Mouse (Mus musculus): ENCODE data around the gene Cadm2.

Cadm2 gene

GRCm38 (mm10) chr16:67620826-67621505 is at the start of gene Cadm2:
Gene Cadm2 (minus strand): TSS chr16:67620908.
- DNase-seq (ENCODE audit: low spot score) = peak; percentile 65

- no peak for DNase-seq (ENCODE audit: low spot score)
Measured at GRCm38 (mm10) chr16:67646930-67647329, 26.2 kb upstream of the Cadm2 start.

DNA sequence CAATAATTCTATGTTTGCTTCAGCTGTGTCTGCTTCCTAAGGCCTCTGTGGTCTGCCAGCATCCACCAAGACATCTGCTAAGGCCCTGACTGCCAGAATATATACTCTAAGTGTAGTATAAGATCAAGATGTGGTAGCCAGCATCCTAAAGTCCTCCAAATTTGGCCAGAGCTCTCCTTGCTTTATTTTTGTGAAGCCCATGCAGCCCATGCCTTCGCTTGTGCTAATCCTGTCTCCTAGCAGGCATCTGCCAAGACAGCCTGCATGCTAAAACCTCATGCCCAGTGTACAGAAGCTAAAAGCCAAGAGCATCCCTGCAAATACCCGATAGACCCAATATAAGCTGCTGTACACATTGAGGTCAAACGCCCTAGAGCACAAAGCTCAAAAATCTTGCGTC is 22.9 kb upstream of the Cadm2 start:
- no peak for DNase-seq (ENCODE audit: low spot score)

DNA sequence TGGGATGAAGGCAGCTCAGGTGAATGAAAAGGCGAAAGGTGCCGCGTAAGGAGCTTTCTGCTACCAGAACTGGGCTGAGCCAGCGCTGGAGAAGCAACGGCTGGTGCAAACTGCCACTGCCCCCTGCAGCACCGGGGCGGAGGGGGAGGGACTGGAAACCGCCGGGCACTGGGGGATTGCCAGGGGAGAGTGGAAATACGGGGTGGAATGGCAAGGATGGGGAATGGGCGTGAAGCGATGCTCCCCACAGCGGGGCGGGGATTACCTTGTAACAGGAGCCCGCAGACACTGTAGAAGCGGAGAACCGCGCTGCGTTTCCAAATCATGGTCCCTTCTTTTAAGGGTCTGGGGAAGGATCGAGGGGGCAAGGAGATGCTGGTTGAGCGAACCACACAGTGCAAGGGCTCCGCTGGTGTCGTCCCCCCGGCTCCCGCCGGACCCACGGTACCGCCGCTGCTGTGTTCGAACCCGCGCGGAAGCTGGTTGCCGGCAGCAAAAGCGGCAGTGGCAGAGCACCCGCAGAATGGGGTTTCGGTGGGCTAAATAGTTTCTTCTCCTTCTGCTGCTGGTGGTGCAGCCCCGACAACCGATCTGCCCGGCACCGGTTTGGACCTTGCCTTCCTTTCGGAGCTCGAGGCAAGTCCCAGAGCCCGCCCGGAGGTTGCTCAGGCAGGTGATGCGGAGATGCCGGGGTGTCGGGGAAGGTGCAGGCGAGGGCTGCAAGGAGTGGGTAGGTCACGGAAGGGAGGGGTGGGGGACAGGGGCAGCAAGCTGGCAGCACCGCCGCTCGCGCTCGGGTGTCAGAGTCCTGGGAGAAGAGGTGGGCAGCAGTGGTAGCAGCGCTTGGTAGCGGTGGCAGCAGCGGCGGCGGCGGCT is 564 bp downstream of the Cadm2 start:
- no peak for DNase-seq (ENCODE audit: low spot score)

GRCm38 (mm10) chr16:67619416-67619815 is 1.3 kb downstream of the Cadm2 start:
- no peak for DNase-seq (ENCODE audit: low spot score)

DNA sequence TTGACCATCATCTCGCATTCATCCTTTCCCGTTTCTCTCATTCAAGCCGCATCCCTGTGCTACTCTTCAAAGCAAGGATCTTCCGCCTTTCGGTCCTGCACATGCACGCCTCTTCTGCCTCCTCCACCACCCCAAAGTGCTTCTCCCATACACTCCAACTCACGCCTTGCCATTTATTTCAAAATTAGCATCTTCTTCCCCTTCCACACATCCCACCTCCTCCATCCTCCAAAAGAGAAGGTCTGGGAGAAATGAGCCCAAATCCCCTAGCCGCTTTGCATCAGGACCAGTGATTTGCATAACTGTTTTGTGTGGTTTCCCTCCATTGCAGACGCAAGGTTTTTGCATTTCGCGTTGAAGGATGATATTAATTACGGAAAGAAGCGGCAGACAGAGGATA is 1.9 kb downstream of the Cadm2 start:
- DNase-seq (ENCODE audit: low spot score) = no peak

DNA sequence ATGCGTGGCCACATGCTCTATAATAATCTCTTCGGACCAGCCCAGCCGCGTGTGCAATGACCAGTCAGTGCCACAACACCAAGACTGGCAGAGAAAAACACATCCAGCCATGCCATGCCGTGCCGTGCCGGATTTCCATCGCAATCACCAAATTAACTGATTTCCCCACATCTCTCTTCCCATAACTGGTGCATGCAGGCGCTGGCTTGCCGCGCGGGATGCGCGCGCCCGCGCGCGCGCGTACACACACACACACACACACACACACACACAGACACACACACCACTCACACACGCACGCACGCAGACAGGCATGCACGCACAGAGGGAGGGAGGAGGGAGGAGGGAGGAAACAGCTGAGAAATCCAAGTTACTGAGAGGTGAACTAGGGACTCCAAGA is 2.9 kb downstream of the Cadm2 start:
- no peak for DNase-seq (ENCODE audit: low spot score)

GRCm38 (mm10) chr16:67617256-67617655 is 3.5 kb downstream of the Cadm2 start:
- DNase-seq (ENCODE audit: low spot score) = no peak

GRCm38 (mm10) chr16:67613876-67614275 is 6.8 kb downstream of the Cadm2 start:
- no peak for DNase-seq (ENCODE audit: low spot score)

- DNase-seq (ENCODE audit: low spot score) = no peak
Measured at GRCm38 (mm10) chr16:67610904-67611681, 9.6 kb downstream of the Cadm2 start.

DNA sequence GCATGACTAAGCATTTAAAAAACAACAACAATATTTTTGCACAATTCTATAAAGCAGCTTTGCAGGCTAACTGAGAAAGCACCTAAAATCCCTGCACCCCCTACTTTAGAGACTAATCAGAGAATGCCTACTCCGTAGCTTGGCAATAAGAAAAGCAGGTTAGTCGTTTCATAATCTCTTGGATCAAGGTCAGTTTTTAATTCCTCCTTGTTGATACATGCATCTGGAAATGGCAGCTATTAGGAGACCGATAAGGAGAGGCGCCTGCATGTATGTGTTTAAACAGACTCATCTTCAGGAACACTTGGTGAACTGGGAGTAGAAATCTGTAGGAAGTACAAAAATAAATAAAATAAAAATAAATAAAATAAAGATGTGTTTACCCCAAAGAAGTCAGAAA is 11.6 kb downstream of the Cadm2 start:
- DNase-seq (ENCODE audit: low spot score) = no peak

DNA sequence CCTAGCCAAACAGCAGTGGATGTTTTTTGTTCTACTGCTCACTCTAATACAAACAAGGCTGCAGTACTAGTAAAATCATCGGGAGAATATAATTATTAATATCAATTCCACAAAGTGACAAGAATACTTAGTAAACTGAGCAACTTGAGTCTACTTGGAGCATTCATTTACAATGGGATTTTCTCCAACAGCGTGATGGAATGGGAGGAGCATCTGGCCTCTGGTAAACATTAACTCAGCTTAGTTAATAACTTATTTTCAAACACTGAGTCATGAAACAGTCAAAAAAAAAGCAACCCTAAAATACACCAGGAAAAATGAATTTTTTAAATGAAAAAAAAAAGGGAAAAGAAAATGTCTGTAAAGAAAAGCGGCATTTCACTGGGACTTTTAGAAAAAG is 12.2 kb downstream of the Cadm2 start:
- DNase-seq (ENCODE audit: low spot score) = no peak

DNA sequence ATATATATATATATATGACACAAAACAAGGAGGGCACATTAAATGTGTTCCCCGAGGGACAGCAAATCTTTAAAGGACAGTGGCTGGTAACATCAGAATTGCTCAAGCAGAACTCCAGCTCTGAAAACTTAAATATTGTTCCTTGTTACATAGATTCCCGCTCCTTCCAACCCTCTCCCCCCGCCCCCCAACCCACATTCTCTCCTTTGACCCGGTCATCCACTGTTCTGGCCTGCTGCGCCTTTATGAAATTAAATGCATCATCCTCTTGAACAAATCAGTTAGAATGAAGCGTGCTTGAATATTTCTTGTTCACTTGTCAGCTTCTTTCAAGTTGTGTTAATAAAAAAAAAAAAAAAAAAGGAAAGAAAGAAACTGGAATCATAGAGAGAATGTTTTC is 15.0 kb downstream of the Cadm2 start:
- no peak for DNase-seq (ENCODE audit: low spot score)

- DNase-seq (ENCODE audit: low spot score) = no peak
Measured at GRCm38 (mm10) chr16:67599981-67600380, 20.7 kb downstream of the Cadm2 start.

DNA sequence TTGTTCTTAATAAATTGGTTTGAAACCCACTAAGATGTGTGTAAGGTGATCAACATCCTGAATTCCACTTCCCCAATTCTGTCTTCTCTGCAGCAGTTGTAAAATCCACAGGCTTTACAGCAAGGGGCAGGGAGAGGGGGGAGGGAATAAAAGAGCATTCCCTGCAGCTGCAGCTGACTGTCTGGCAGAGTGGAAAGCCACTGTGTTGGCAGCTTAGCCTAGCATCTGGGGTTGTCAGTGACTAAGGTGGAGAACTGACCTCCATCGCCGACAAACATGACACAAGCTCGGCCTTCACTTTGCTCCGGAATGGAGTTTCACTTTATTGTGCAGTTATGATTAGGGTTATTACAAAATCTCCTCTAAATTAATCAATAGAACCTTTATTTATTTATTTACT is 21.9 kb downstream of the Cadm2 start:
- no peak for DNase-seq (ENCODE audit: low spot score)

DNA sequence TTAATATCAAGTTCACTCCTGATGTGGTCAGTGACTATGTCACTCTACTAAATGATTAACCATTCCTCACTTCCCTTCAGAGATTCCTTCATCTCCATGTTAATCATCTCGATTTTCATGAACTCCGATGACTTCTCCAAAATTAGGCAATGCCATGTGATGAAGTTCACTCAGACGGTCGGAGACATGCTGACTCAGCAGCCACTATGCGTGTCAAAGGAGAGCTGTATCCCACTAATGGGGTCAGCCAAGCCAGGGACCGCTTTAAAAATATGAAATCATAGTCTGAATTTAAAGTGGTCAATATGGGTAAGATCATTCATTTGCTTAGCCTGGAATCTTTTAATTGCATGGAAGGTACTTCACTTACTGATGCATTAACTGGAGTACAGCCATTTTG is 29.7 kb downstream of the Cadm2 start:
- DNase-seq (ENCODE audit: low spot score) = no peak

DNA sequence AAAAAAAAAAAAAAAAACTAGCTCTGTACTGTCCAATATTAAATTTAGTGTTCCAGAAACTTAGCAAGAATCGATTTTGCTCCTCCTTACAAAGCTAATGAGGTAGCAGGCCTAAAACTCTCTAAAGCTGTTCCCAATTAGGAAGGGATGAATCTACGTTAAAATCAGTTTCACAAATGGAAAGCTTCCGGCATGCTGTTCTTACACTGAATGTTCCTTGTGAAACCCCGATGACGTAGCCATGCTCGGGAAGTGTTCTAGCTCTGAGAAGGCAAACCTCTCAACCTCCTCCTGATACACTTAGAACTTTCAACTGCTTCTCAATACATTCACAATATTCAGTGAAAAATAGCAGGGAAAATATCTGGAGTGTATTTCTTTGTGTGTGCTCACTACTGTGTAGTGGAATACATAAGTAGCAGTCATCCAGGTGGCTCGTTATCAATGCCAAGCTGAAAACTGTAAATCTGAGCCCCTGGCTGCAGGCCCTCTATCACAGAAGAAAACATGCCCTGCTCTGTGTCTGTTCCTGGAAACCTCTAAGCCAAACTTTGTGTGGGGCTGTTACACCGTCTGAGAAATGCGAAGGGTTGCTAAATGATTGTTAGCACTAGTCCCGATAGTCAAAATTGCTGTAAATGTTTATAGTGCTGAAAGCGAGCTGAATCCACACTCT is 41.7 kb downstream of the Cadm2 start:
- no peak for DNase-seq (ENCODE audit: low spot score)

DNA sequence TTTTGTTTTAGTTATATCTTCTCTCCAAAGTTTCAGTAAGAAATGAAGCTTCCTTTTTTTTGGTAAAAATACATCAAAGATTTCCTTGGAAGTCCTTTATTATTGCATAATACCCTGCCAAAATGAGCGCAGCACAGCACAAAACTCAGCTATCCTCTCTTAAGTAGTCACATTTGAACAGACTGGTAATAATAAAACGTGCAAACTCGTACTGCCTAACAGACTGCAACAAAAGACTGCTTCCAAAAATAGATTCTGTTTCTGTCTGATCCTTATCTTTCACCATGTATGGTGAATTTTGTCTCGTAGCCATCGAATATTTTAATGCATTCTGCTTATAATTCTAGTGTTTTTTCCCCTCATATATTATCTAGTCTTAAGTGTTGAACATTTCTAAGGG is 45.2 kb downstream of the Cadm2 start:
- no peak for DNase-seq (ENCODE audit: low spot score)

DNA sequence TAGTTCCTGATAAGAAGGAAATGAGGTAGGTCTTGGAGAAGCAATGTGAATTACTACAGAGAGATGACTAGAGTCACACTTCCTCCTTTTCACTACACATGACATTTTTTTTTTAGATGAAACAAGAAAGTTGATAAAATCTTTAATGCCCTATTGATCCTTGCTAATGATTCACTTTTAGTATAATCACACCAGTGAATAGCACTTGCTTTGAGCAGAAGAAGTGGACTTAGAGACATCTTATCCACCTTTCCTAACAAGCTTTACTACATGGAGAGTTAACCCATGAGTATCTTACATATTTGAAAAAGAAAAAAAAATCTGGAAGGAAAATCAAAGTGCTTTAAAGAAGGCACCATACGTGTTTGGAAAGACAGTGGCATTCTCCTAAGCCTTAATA is 93.7 kb downstream of the Cadm2 start:
- no peak for DNase-seq (ENCODE audit: low spot score)

DNA sequence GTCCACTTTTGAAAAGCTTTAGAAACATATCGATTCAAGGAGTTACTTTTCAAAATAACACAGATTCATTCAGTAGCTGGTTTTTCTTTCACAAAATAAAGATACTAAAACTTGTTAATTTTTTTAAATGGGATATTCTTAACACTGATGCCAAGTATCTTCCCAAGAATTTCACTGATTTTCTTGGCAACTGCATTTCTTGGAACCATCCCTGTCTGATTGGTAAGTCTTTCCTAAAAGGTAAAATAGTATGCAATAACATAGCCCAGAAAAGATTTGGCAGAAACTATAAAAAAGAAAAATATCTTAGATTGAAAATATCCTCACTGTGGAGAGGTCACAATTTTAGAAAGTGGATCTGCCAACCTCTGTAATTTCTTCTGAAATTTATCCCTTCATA is 95.8 kb downstream of the Cadm2 start:
- no peak for DNase-seq (ENCODE audit: low spot score)

GRCm38 (mm10) chr16:67518311-67518710 is 102.4 kb downstream of the Cadm2 start:
- DNase-seq (ENCODE audit: low spot score) = no peak

DNA sequence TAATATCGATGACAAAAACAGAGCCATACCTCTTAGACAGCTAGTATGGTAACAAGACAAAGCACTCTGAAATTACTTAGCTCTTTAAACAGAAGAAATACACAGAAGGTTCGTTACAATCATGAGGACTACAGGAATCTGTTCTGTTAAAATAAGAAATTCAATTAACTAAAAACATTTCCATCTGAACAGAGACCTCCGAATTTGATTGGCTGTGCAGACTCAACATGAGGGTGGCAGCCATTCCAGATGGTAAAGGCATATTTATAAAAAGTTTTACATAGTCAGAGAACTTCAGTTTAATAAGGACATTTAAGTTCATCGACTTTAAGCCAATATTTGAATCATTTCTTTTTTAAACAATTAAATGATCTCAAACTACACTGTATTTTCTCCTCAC is 105.2 kb downstream of the Cadm2 start:
- DNase-seq (ENCODE audit: low spot score) = no peak
